ENCODE assay signal across 9 mouse cellular contexts in the genomic region with DNA sequence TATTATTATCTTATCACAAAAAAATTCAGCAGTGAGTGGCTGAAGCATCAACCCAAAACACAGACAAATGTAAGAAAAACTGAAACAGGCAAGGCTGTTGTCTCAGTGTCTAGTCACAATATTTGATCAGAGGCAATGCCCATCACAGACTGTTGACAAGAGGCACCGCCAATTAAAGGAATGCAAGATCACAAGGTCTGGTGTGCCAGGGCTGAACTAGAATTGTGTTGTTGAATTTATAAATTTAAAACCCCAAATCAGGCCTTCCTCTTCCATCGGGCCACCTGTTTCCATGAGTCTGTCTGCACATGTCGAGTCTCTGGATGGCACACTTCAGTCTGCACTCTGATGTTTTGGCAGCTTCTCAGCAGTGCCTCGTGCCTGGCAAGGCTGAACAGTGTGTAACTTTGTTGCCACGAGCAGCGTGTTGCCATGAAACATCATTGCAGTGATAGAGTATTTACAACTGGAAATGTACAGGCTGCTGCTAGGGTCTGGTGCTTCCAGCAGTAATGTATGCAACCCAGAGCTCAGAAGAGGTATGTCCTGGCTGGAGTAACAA.
DNase-seq lines count a peak whose midpoint lies in the region; ATAC-seq and TF ChIP-seq lines count a peak whose summit lies in the region.
"Had no signal": no experiment of that assay in that cellular context is flagged by ENCODE, and none has a peak within 500 bp of the region (broad histone marks: within the 10 kb centered on the region; RNA-seq: fewer than 3 reads in every experiment).

No protein-coding gene starts in this region.

- no peak for TF ChIP-seq POLR2A in myocyte (IDR thresholded peaks at IDR 0.05; ENCODE audit: insufficient read length, low read depth)

- H3K36me3 ChIP-seq in myocyte (ENCODE audit: control insufficient read depth, insufficient read depth) = no peaks in the 10 kb centered on the region

- no peak overlapping the region for H3ac ChIP-seq in myocyte (ENCODE audit: control insufficient read depth, insufficient read length)

- intact Hi-C loops in left cerebral cortex, postnatal 14 days (cut with DNase I) = no loop called here

- H3K4me2 ChIP-seq in myocyte (ENCODE audit: low read depth) = no peak overlapping the region

- ATAC-seq in megakaryocyte-erythroid progenitor cell, adult 5-6 weeks (replicated peaks; ENCODE audit: low FRiP score, low TSS enrichment, poor library complexity, severe bottlenecking) = no peak

- H3K79me2 ChIP-seq in myocyte (ENCODE audit: control insufficient read depth, insufficient read depth) = no peaks in the 10 kb centered on the region

- no peaks in the 10 kb centered on the region for H3K27me3 ChIP-seq in myocyte (ENCODE audit: control insufficient read depth, insufficient read depth, insufficient read length)

- DNase-seq in adrenal gland, adult (ENCODE audit: inconsistent age in 2 of 2, low spot score in 1 of 2) = peak; percentile 53 to 74
- no peak for DNase-seq in adrenal gland, adult 18-20 months (ENCODE audit: low spot score in 2 of 2)
- DNase-seq in left cerebral cortex, postnatal 14 days (ENCODE audit: low spot score in 2 of 2) = peak; percentile 48 to 64
- no peak for DNase-seq in left cerebral cortex, adult 11 months (ENCODE audit: low spot score)
- peak; percentile 74 for DNase-seq in heart, postnatal 4 days
- DNase-seq in kidney, postnatal 36 days = no peak
- DNase-seq: gastrocnemius, postnatal 36 days had no signal

- no peak overlapping the region for H3K4me3 ChIP-seq in myocyte

TF ChIP-seq in myocyte, 11 proteins besides CTCF, POLR2A, EP300 and RAD21:
- TF ChIP-seq E2F4 (IDR thresholded peaks at IDR 0.05; ENCODE audit: insufficient read depth) (no peak), MYOD1 (IDR thresholded peaks at IDR 0.05; ENCODE audit: control insufficient read depth in 1 of 3, insufficient read length in 2 of 3, low read depth in 2 of 3) (peak in 2 of 3 experiments; percentile 56 to 71), MYOG (IDR thresholded peaks at IDR 0.05; ENCODE audit: control insufficient read depth in 1 of 3, insufficient read depth in 1 of 3, insufficient read length in 2 of 3, low read depth in 2 of 3) (peak in 2 of 3 experiments; percentile 8 to 31)
TF ChIP-seq in myocyte: peak in this region for 2.

Comparison
In these comparisons a context has a peak if more than half of its experiments do, and no peak if none do; other contexts are left out.
1. DNase-seq: peak in adrenal gland, adult (2 of 2), left cerebral cortex, postnatal 14 days (2 of 2) and heart, postnatal 4 days (single experiment); none in adrenal gland, adult 18-20 months (0 of 2), left cerebral cortex, adult 11 months (single experiment) and kidney, postnatal 36 days (0 of 2).